Mouse (Mus musculus) right cerebral cortex, adult 2 months (tissue): ENCODE data around the gene Hyal2.

Experiments
- DNase-seq, 2 experiments: peaks; one replicate each; pipeline ENCODE4 v3.0.0; 2021 to 2022; ENCODE audit warnings: low spot score in 2 of 2

Gene Hyal2

GRCm38 (mm10) chr9:107587833-107588639 is 20.3 kb downstream of the Hyal2 start:
- no peak for DNase-seq

- DNase-seq = no peak
Observed at GRCm38 (mm10) chr9:107590058-107590772, 22.5 kb downstream of the Hyal2 start.

GRCm38 (mm10) chr9:107590773-107591060 is 23.0 kb downstream of the Hyal2 start:
- no peak for DNase-seq

GRCm38 (mm10) chr9:107593101-107593976 is 25.6 kb downstream of the Hyal2 start:
- DNase-seq = no peak

- DNase-seq = no peak
Observed at GRCm38 (mm10) chr9:107594281-107595062, 26.7 kb downstream of the Hyal2 start.

GRCm38 (mm10) chr9:107596619-107597569 is 29.1 kb downstream of the Hyal2 start:
- no peak for DNase-seq

- DNase-seq = no peak
Observed at GRCm38 (mm10) chr9:107598385-107598784, 30.6 kb downstream of the Hyal2 start.

- DNase-seq = no peak
Observed at GRCm38 (mm10) chr9:107599433-107599832, 31.7 kb downstream of the Hyal2 start.

- peak in 1 of 2 experiments; percentile 40 for DNase-seq
Observed at GRCm38 (mm10) chr9:107599842-107600241, 32.1 kb downstream of the Hyal2 start.

- DNase-seq = no peak
Observed at GRCm38 (mm10) chr9:107600745-107601144, 33.0 kb downstream of the Hyal2 start.

GRCm38 (mm10) chr9:107601275-107601674 is 33.5 kb downstream of the Hyal2 start:
- no peak for DNase-seq

GRCm38 (mm10) chr9:107602068-107602648 is 34.4 kb downstream of the Hyal2 start:
- DNase-seq = peak; percentile 91 to 96

- no peak for DNase-seq
Observed at GRCm38 (mm10) chr9:107603251-107603650, 35.5 kb downstream of the Hyal2 start.

- no peak for DNase-seq
Observed at GRCm38 (mm10) chr9:107605041-107605661, 37.4 kb downstream of the Hyal2 start.

- no peak for DNase-seq
Observed at GRCm38 (mm10) chr9:107606591-107606990, 38.8 kb downstream of the Hyal2 start.

- no peak for DNase-seq
Observed at GRCm38 (mm10) chr9:107607036-107607435, 39.3 kb downstream of the Hyal2 start.

GRCm38 (mm10) chr9:107607653-107608245 is 40.0 kb downstream of the Hyal2 start:
- no peak for DNase-seq

GRCm38 (mm10) chr9:107608741-107609432 is 41.1 kb downstream of the Hyal2 start, which contains the start of gene Sema3b:
TSS of gene Sema3b (minus strand) at chr9:107609229.
- no peak for DNase-seq
